Mouse (Mus musculus) CH12.LX (cell line): ENCODE data around the gene Nat14. TPM values are rescaled to one million over a fixed set of nuclear protein-coding genes. Genes with fewer than 3 reads are reported as not detected.
A peak's percentile ranks its signal among the peaks of the same experiment; 100 is the strongest.

Experiments used
- DNase-seq: peaks from one replicate; pipeline ENCODE4 v3.0.0-alpha.2; 2013; ENCODE audit errors: extremely low read depth
- H3K27ac ChIP-seq: 2 replicates; pipeline ENCODE4 v1.5.1; 2012; ENCODE audit warnings: low read depth, mild to moderate bottlenecking, control low read depth, moderate library complexity; ENCODE audit not compliant: insufficient read depth
- H3K27me3 ChIP-seq: replicated peaks from 2 replicates; pipeline ENCODE3; 2012; ENCODE audit warnings: inconsistent platforms
- H3K36me3 ChIP-seq, 2 experiments: replicated peaks in 1 of 2; 2 replicates each; pipeline versions ENCODE3 to v1.6.1; 2012; ENCODE audit warnings: inconsistent platforms in 1 of 2, low read length in 1 of 2, mild to moderate bottlenecking in 1 of 2, mixed read lengths in 1 of 2, moderate library complexity in 1 of 2; ENCODE audit not compliant: control insufficient read depth in 1 of 2, insufficient read depth in 1 of 2
- H3K4me1 ChIP-seq, 2 experiments: 2 replicates each; pipeline ENCODE4 v1.6.1; 2012; ENCODE audit warnings: inconsistent platforms in 1 of 2, moderate library complexity in 1 of 2; ENCODE audit not compliant: insufficient read depth in 2 of 2, control insufficient read depth in 1 of 2
- H3K4me2 ChIP-seq: 2 replicates; pipeline ENCODE4 v1.6.1; 2012; ENCODE audit warnings: low read depth, mild to moderate bottlenecking, control low read depth; ENCODE audit not compliant: poor library complexity, insufficient read depth, severe bottlenecking
- H3K4me3 ChIP-seq, 3 experiments: fragments of 150-350 bp in 1 of 3; sonication (generic) in 1 of 3; replicated peaks in 1 of 3; 2 replicates each; pipeline versions ENCODE3 to v1.5.1; 2011 to 2012; ENCODE audit warnings: low read depth in 2 of 3, low read length in 2 of 3, mild to moderate bottlenecking in 2 of 3, moderate library complexity in 2 of 3, control low read depth in 1 of 3, improper control_type of control experiment in 1 of 3, inconsistent platforms in 1 of 3, mixed read lengths in 1 of 3; ENCODE audit not compliant: poor library complexity in 1 of 3
- H3K79me2 ChIP-seq: replicated peaks from 2 replicates; pipeline ENCODE4 v1.6.1; 2012; ENCODE audit warnings: mild to moderate bottlenecking, moderate library complexity; ENCODE audit not compliant: control insufficient read depth, poor library complexity, insufficient read depth, severe bottlenecking; ENCODE audit errors: extremely low read depth
- H3K9ac ChIP-seq: 2 replicates; pipeline ENCODE4 v1.6.1; 2012; ENCODE audit warnings: low read depth, mild to moderate bottlenecking, control low read depth, moderate library complexity; ENCODE audit not compliant: insufficient read depth
- H3K9me3 ChIP-seq: replicated peaks from 2 replicates; pipeline ENCODE3; 2012; ENCODE audit warnings: low read length, inconsistent platforms, mixed read lengths
- BHLHE40 ChIP-seq: IDR thresholded peaks from 2 replicates; pipeline ENCODE4 v1.6.1; 2011; ENCODE audit warnings: mild to moderate bottlenecking, low read depth, low read length, improper control_type of control experiment
- CHD1 ChIP-seq: IDR thresholded peaks from 2 replicates; pipeline ENCODE4 v1.6.1; 2012; ENCODE audit warnings: low read depth, low read length, improper control_type of control experiment, inconsistent platforms
- CHD2 ChIP-seq: IDR thresholded peaks from 2 replicates; pipeline ENCODE4 v1.6.1; 2011; ENCODE audit warnings: low read length, improper control_type of control experiment
- CTCF ChIP-seq, 2 experiments: IDR thresholded peaks in 1 of 2; conservative IDR thresholded peaks in 1 of 2; 2 replicates each; pipeline ENCODE4 v1.5.1; 2011 to 2012; ENCODE audit warnings: low read depth in 2 of 2, low read length in 2 of 2, improper control_type of control experiment in 1 of 2, inconsistent platforms in 1 of 2, mild to moderate bottlenecking in 1 of 2, moderate library complexity in 1 of 2
- ELF1 ChIP-seq: IDR thresholded peaks from 2 replicates; pipeline ENCODE4 v1.6.1; 2014; ENCODE audit warnings: low read depth, mild to moderate bottlenecking, inconsistent platforms, low read length, improper control_type of control experiment
- EP300 ChIP-seq: IDR thresholded peaks from 2 replicates; pipeline ENCODE4 v1.6.1; 2011; ENCODE audit warnings: low read length, improper control_type of control experiment
- GABPA ChIP-seq: IDR thresholded peaks from 2 replicates; pipeline ENCODE4 v1.6.1; 2012; ENCODE audit warnings: low read depth, low read length, improper control_type of control experiment, inconsistent platforms; ENCODE audit not compliant: insufficient replicate concordance
- HCFC1 ChIP-seq: IDR thresholded peaks from 2 replicates; pipeline ENCODE4 v1.6.1; 2012; ENCODE audit warnings: low read depth, mild to moderate bottlenecking, inconsistent platforms, low read length, improper control_type of control experiment
- IRF4 ChIP-seq: IDR thresholded peaks from 2 replicates; pipeline ENCODE4 v1.6.1; 2014; ENCODE audit warnings: low read depth, mild to moderate bottlenecking, inconsistent platforms, low read length, improper control_type of control experiment
- JUND ChIP-seq: conservative IDR thresholded peaks from 2 replicates; pipeline ENCODE4 v1.6.1; 2011; ENCODE audit warnings: low read depth, low read length, improper control_type of control experiment
- MAFK ChIP-seq: IDR thresholded peaks from 2 replicates; pipeline ENCODE4 v1.6.1; 2011; ENCODE audit warnings: low read length, improper control_type of control experiment; ENCODE audit not compliant: insufficient replicate concordance
- MAX ChIP-seq: IDR thresholded peaks from 2 replicates; pipeline ENCODE4 v1.6.1; 2011; ENCODE audit warnings: low read length, improper control_type of control experiment
- MAZ ChIP-seq: IDR thresholded peaks from 2 replicates; pipeline ENCODE4 v1.6.1; 2012; ENCODE audit warnings: low read depth, mild to moderate bottlenecking, inconsistent platforms, low read length, improper control_type of control experiment, moderate library complexity
- MEF2A ChIP-seq: IDR thresholded peaks from 2 replicates; pipeline ENCODE4 v1.6.1; 2014; ENCODE audit warnings: low read depth, mild to moderate bottlenecking, inconsistent platforms, low read length, improper control_type of control experiment, borderline replicate concordance
- MXI1 ChIP-seq: IDR thresholded peaks from 2 replicates; pipeline ENCODE4 v1.6.1; 2011; ENCODE audit warnings: mild to moderate bottlenecking, low read depth, low read length, improper control_type of control experiment
- MYC ChIP-seq: IDR thresholded peaks from 2 replicates; pipeline ENCODE4 v1.6.1; 2011; ENCODE audit warnings: low read depth, mild to moderate bottlenecking, improper control_type of control experiment, low read length
- NELFE ChIP-seq: IDR thresholded peaks from 2 replicates; pipeline ENCODE4 v1.6.1; 2011; ENCODE audit warnings: low read depth, low read length, improper control_type of control experiment
- NRF1 ChIP-seq: IDR thresholded peaks from 2 replicates; pipeline ENCODE4 v1.6.1; 2014; ENCODE audit warnings: low read depth, mild to moderate bottlenecking, inconsistent platforms, low read length, improper control_type of control experiment, moderate library complexity
- PAX5 ChIP-seq: IDR thresholded peaks from 2 replicates; pipeline ENCODE4 v1.6.1; 2012; ENCODE audit warnings: low read length, inconsistent platforms, mixed read lengths
- POLR2A ChIP-seq: IDR thresholded peaks from 2 replicates; pipeline ENCODE4 v1.6.1; 2011; ENCODE audit warnings: low read depth, mild to moderate bottlenecking, improper control_type of control experiment, low read length
- RAD21 ChIP-seq: IDR thresholded peaks from 2 replicates; pipeline ENCODE4 v1.6.1; 2011; ENCODE audit warnings: low read depth, mild to moderate bottlenecking, low read length, improper control_type of control experiment, moderate library complexity
- SIN3A ChIP-seq: IDR thresholded peaks from 2 replicates; pipeline ENCODE4 v1.6.1; 2012; ENCODE audit warnings: low read length, improper control_type of control experiment, inconsistent platforms
- SMC3 ChIP-seq: IDR thresholded peaks from 2 replicates; pipeline ENCODE4 v1.6.1; 2011; ENCODE audit warnings: low read depth, low read length, improper control_type of control experiment
- TCF12 ChIP-seq: IDR thresholded peaks from 2 replicates; pipeline ENCODE4 v1.6.1; 2014; ENCODE audit warnings: low read depth, mild to moderate bottlenecking, inconsistent platforms, low read length, improper control_type of control experiment
- USF1 ChIP-seq: IDR thresholded peaks from 2 replicates; pipeline ENCODE4 v1.6.1; 2014; ENCODE audit warnings: low read depth, mild to moderate bottlenecking, inconsistent platforms, low read length, improper control_type of control experiment
- USF2 ChIP-seq: conservative IDR thresholded peaks from 2 replicates; pipeline ENCODE4 v1.6.1; 2011; ENCODE audit warnings: low read depth, low read length, improper control_type of control experiment
- ZC3H11A ChIP-seq: IDR thresholded peaks from 2 replicates; pipeline ENCODE4 v1.6.1; 2012; ENCODE audit warnings: low read depth, mild to moderate bottlenecking, inconsistent platforms, low read length, improper control_type of control experiment
- ZKSCAN1 ChIP-seq: IDR thresholded peaks from 2 replicates; pipeline ENCODE4 v1.6.1; 2012; ENCODE audit warnings: low read depth, inconsistent platforms, low read length, improper control_type of control experiment, borderline replicate concordance
- ZMIZ1 ChIP-seq: IDR thresholded peaks from 2 replicates; pipeline ENCODE4 v1.6.1; 2012; ENCODE audit warnings: low read depth, mild to moderate bottlenecking, inconsistent platforms, low read length, improper control_type of control experiment
- ZNF384 ChIP-seq: IDR thresholded peaks from 2 replicates; pipeline ENCODE4 v1.6.1; 2012; ENCODE audit warnings: low read depth, low read length, improper control_type of control experiment, inconsistent platforms
- dilution Hi-C: fragments of 300-500 bp; cut with MboI; formaldehyde crosslinking; loops from 2 replicates; pipeline ENCODE4 v1.14.3; 2020; ENCODE audit warnings: low sequenced_read_pairs; ENCODE audit not compliant: extremely low pct_unique_long_range_greater_than_20kb, extremely low pct_ligation_motif_present
- in situ Hi-C: fragments of 300-500 bp; cut with MboI; formaldehyde crosslinking; loops from 3 replicates; pipeline ENCODE4 v1.14.3; 2019; ENCODE audit warnings: low sequenced_read_pairs, low pct_ligation_motif_present, low pct_unique_long_range_greater_than_20kb, mixed read lengths
- polyA plus RNA-seq: library from polyadenylated mRNA; unstranded; fragments of >175 nt; gene quantifications from 2 replicates; pipeline ENCODE4 v1.2.1, GENCODE M21; 2012; ENCODE audit warnings: low read depth; ENCODE audit not compliant: insufficient read length
- total RNA-seq, 2 experiments: library from RNA; depleted of rRNA; stranded (reverse); fragments of 300-350 nt in 1 of 2; fragments of >200 nt in 1 of 2; gene quantifications; 2 replicates each; pipeline ENCODE4 v1.2.3; 2012 to 2014

Gene Nat14
- total RNA-seq (2012; rRNA removed) = 0.63 and 1.3 TPM in 2 replicates
- total RNA-seq (2014; rRNA removed) = 0.27 and 0.88 TPM in 2 replicates
- 0.97 and 1.7 TPM in 2 replicates for polyA plus RNA-seq

- DNase-seq = no peak
- peaks cover 34 to 47% of the 10 kb centered on the region in 2 experiments for H3K36me3 ChIP-seq
- no peak within 1 kb of the TSS for H3K27ac ChIP-seq
- no peak within 1 kb of the TSS for H3K9ac ChIP-seq
- no peak within 1 kb of the TSS for H3K4me2 ChIP-seq
- H3K4me3 ChIP-seq = no peak within 1 kb of the TSS
- no peaks in the 10 kb centered on the region for H3K9me3 ChIP-seq
- no peaks in the 10 kb centered on the region for H3K27me3 ChIP-seq
- dilution Hi-C loops = no loop called here
- H3K79me2 ChIP-seq = no peaks in the 10 kb centered on the region
- no peak for TF ChIP-seq ZC3H11A
- no peak for TF ChIP-seq CTCF (conservative IDR thresholded peaks at IDR 0.05 in 1 of 2, IDR thresholded peaks at IDR 0.05 in 1 of 2; ENCODE audit: low read depth in 2 of 2, low read length in 2 of 2)
- TF ChIP-seq TCF12 = no peak
- TF ChIP-seq CHD1 = no peak
- TF ChIP-seq USF1 = no peak
- no peak for TF ChIP-seq GABPA
- TF ChIP-seq ZNF384 = no peak
- TF ChIP-seq ZKSCAN1 = no peak
- no peak for TF ChIP-seq MYC
- no peak for TF ChIP-seq PAX5
- no peak for TF ChIP-seq IRF4
- TF ChIP-seq MAX = no peak
- no peak for TF ChIP-seq SIN3A
- TF ChIP-seq POLR2A = no peak
- no peak for TF ChIP-seq HCFC1
- TF ChIP-seq, all 38 proteins: peak for 0
- H3K4me1 ChIP-seq = peaks cover 5 to 26% of the 10 kb centered on the region in 2 experiments
- in situ Hi-C loops = no loop called here
Observed at GRCm38 (mm10) chr7:4921824-4922482, at the start of gene Nat14. Gene Nat14 (plus strand): TSS chr7:4922028.

DNA sequence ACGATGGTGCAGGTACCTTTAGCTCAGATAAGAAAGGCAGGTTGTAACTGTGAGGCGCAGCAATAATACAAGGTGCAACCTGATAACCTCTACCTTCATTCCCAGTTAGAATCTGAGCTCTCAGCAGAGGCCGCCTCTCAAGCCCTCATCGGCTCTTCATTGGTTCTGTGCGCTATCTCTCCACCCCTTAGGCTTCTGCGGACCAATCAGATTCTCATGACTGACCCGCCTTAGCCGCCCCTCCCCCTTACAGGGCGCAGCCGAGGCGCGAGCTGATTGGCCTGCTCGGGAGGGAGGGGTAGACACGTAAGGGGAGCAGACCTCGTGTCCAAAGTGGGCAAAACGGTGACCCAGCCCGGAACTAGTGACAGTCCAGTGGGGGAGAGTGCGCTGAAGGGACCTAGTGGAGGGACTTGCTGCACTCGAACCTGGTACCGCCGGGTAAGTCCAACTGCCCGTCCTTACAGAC is 45.0 kb upstream of the Nat14 start, which contains the start of gene Isoc2a:
Gene Isoc2a (plus strand): TSS at position 401 of the 469 bp plus-strand sequence.
- dilution Hi-C loops = no loop called here
- Histone ChIP-seq H3K27me3 (no peaks in the 10 kb centered on the region), H3K9ac (peak within 1 kb of the TSS; percentile 73), H3K4me1 (peaks cover 6 to 14% of the 10 kb centered on the region in 2 experiments), H3K27ac (no peak within 1 kb of the TSS), H3K9me3 (peaks cover under 1% of the 10 kb centered on the region), H3K4me3 (peak within 1 kb of the TSS; percentile 66 to 85 (median 78)), H3K4me2 (peak within 1 kb of the TSS; percentile 99), H3K36me3 (peaks cover 0 to under 1% of the 10 kb centered on the region in 2 experiments), H3K79me2 (no peaks in the 10 kb centered on the region)
- in situ Hi-C loops = no loop called here
- peak; percentile 96 for DNase-seq
- TF ChIP-seq USF1 (peak; percentile 46), SMC3 (no peak), TCF12 (peak; percentile 84), MXI1 (peak; percentile 90; the same call in 1 of the 2 replicates), NRF1 (no peak), IRF4 (no peak), MYC (peak; percentile 58), PAX5 (no peak), RAD21 (no peak), NELFE (peak; percentile 80), SIN3A (peak; percentile 72), ZKSCAN1 (no peak), BHLHE40 (no peak), CTCF (conservative IDR thresholded peaks at IDR 0.05 in 1 of 2, IDR thresholded peaks at IDR 0.05 in 1 of 2; ENCODE audit: low read depth in 2 of 2, low read length in 2 of 2) (no peak), USF2 (no peak; the same call in 1 of the 2 replicates), GABPA (no peak), JUND (no peak), EP300 (no peak), MAX (peak; percentile 75; the same call in 1 of the 2 replicates), MAFK (no peak), CHD1 (no peak), MEF2A (peak; percentile 7; the same call in 1 of the 2 replicates), CHD2 (peak; percentile 94), MAZ (no peak), ZMIZ1 (peak; percentile 54), ELF1 (peak; percentile 81), ZC3H11A (no peak)
